Mouse (Mus musculus) heart, embryonic 14.5 days (tissue): ENCODE results near the gene Igfbpl1. TPM values are rescaled to one million over a fixed set of nuclear protein-coding genes. Genes with fewer than 3 reads are reported as not detected.

Experiments
- ATAC-seq: fragments of 200-750 bp; cut with Nextera tagmentation; 2 replicates; pipeline ENCODE4 v1.8.0; 2017; ENCODE audit warnings: low read depth, moderate TSS enrichment; ENCODE audit not compliant: insufficient number of reproducible peaks, insufficient read depth, low FRiP score
- H3K27ac ChIP-seq, 2 experiments: fragments of 200-500 bp in 1 of 2; fragments of 300-500 bp in 1 of 2; sonication (generic) in 1 of 2; replicated peaks in 1 of 2; 2 replicates each; pipeline ENCODE4 v1.5.1; 2012 to 2014; ENCODE audit warnings: low read depth in 2 of 2, low read length in 2 of 2, control low read depth in 1 of 2, mild to moderate bottlenecking in 1 of 2, mixed read lengths in 1 of 2; ENCODE audit not compliant: control insufficient read depth in 1 of 2, insufficient read depth in 1 of 2
- H3K27me3 ChIP-seq: fragments of 300-500 bp; sonication (generic); 2 replicates; pipeline ENCODE4 v1.6.1; 2014; ENCODE audit warnings: mild to moderate bottlenecking, low read length, control low read depth; ENCODE audit not compliant: control insufficient read depth, insufficient read depth
- H3K36me3 ChIP-seq: fragments of 300-500 bp; sonication (generic); 2 replicates; pipeline ENCODE4 v1.6.1; 2014; ENCODE audit warnings: mild to moderate bottlenecking, control low read depth, low read length, mixed read lengths; ENCODE audit not compliant: control insufficient read depth, insufficient read depth
- H3K4me1 ChIP-seq, 2 experiments: fragments of 200-500 bp in 1 of 2; fragments of 300-500 bp in 1 of 2; sonication (generic) in 1 of 2; 2 replicates each; pipeline ENCODE4 v1.6.1; 2012 to 2014; ENCODE audit warnings: low read length in 2 of 2, control low read depth in 1 of 2, mixed read lengths in 1 of 2; ENCODE audit not compliant: control insufficient read depth in 2 of 2, insufficient read depth in 2 of 2
- H3K4me2 ChIP-seq: fragments of 300-500 bp; sonication (generic); 2 replicates; pipeline ENCODE4 v1.6.1; 2014; ENCODE audit warnings: mild to moderate bottlenecking, low read length
- H3K4me3 ChIP-seq, 2 experiments: fragments of 200-500 bp in 1 of 2; fragments of 300-500 bp in 1 of 2; sonication (generic) in 1 of 2; 2 replicates each; pipeline ENCODE4 v1.5.1; 2012 to 2014; ENCODE audit warnings: low read length in 2 of 2, mild to moderate bottlenecking in 2 of 2, control low read depth in 1 of 2, low read depth in 1 of 2, moderate library complexity in 1 of 2; ENCODE audit not compliant: control insufficient read depth in 1 of 2, insufficient read depth in 1 of 2
- H3K9ac ChIP-seq: fragments of 300-500 bp; sonication (generic); 2 replicates; pipeline ENCODE4 v1.6.1; 2014; ENCODE audit warnings: mild to moderate bottlenecking, low read length
- H3K9me3 ChIP-seq: fragments of 300-500 bp; sonication (generic); 2 replicates; pipeline ENCODE4 v1.6.1; 2016; ENCODE audit warnings: low read length, control low read depth; ENCODE audit not compliant: control insufficient read depth
- WGBS: fragments of 180-500 bp; shearing (Covaris S2); extraction: QIAGEN DNeasy Blood & Tissue Kit; methylation state at CpG from one replicate; pipeline ENCODE4 v1.1.7; 2014; 5-methylcytosine and 5-hydroxymethylcytosine counted together
- polyA plus RNA-seq: library from polyadenylated mRNA; unstranded; fragments of >200 nt; fragmentation: Nextera tagmentation; extraction: Ambion mirVana; gene quantifications from 2 replicates; pipeline ENCODE4 v1.2.1, GENCODE M21; 2014

Igfbpl1 gene
- polyA plus RNA-seq, 1 experiment from 2014 or later, result 5.9 TPM

GRCm38 (mm10) chr4:45833461-45833860 lies 6.7 kb upstream of the Igfbpl1 start:
- ATAC-seq, result no peak
- H3K9ac ChIP-seq, result no peak overlapping the region
- WGBS, result 57% methylated on average over 5 of the region's 5 CpGs

GRCm38 (mm10) chr4:45831996-45832395 lies 5.3 kb upstream of the Igfbpl1 start:
- no peak for ATAC-seq
- H3K9ac ChIP-seq, result no peak overlapping the region
- 83% methylated on average over 7 of the region's 7 CpGs for WGBS
- no peaks in the 10 kb centered on the region for H3K9me3 ChIP-seq
- peaks cover 29% of the 10 kb centered on the region for H3K27me3 ChIP-seq
- H3K4me1 ChIP-seq, result no peaks in the 10 kb centered on the region
- no peak overlapping the region for H3K27ac ChIP-seq
- no peaks in the 10 kb centered on the region for H3K36me3 ChIP-seq
- H3K4me3 ChIP-seq, result no peak overlapping the region
- H3K4me2 ChIP-seq, result no peak overlapping the region

More at GRCm38 (mm10) chr4:45833461-45833860, 6.7 kb upstream of the Igfbpl1 start:
- Histone ChIP-seq H3K36me3 (no peaks in the 10 kb centered on the region), H3K9me3 (no peaks in the 10 kb centered on the region), H3K27ac (no peak overlapping the region), H3K4me2 (no peak overlapping the region), H3K4me1 (no peaks in the 10 kb centered on the region), H3K4me3 (no peak overlapping the region), H3K27me3 (peaks cover 15% of the 10 kb centered on the region)

- Histone ChIP-seq H3K27me3 (peaks cover 47% of the 10 kb centered on the region), H3K4me1 (peaks cover 1 to 4% of the 10 kb centered on the region in 2 experiments; a peak in 1 of 4 replicates), H3K9me3 (no peaks in the 10 kb centered on the region), H3K27ac (no peak overlapping the region), H3K9ac (no peak overlapping the region), H3K4me2 (no peak overlapping the region), H3K36me3 (no peaks in the 10 kb centered on the region), H3K4me3 (no peak overlapping the region)
- no peak for ATAC-seq
- WGBS, result 70% methylated on average over 13 of the region's 13 CpGs
Measured at GRCm38 (mm10) chr4:45829907-45830759, 3.4 kb upstream of the Igfbpl1 start.

GRCm38 (mm10) chr4:45824761-45825556 lies 1.8 kb downstream of the Igfbpl1 start:
- ATAC-seq, result no peak
- Histone ChIP-seq H3K36me3 (no peaks in the 10 kb centered on the region), H3K27me3 (peaks cover 67% of the 10 kb centered on the region), H3K4me3 (no peak overlapping the region), H3K9me3 (no peaks in the 10 kb centered on the region), H3K4me1 (peaks cover 30 to 37% of the 10 kb centered on the region in 2 experiments), H3K4me2 (peak overlapping the region; percentile 31; the same call in 1 of the 2 replicates), H3K27ac (0 out of 4 replicates have a peak overlapping the region, but pooled peaks of 1 of the 2 experiments have one; percentile 1), H3K9ac (peak overlapping the region; percentile 44; the same call in 1 of the 2 replicates)
- WGBS, result 30% methylated on average over 14 of the region's 14 CpGs

GRCm38 (mm10) chr4:45824049-45824760 lies 2.5 kb downstream of the Igfbpl1 start:
- H3K4me3 ChIP-seq, result no peak overlapping the region
- WGBS, result 12% methylated on average over 10 of the region's 10 CpGs
- H3K36me3 ChIP-seq, result no peaks in the 10 kb centered on the region
- H3K9ac ChIP-seq, result 0 out of 2 replicates have a peak overlapping the region, but pooled peaks have one; percentile 11
- H3K4me2 ChIP-seq, result peak overlapping the region; percentile 23; the same call in 1 of the 2 replicates
- peaks cover 37 to 45% of the 10 kb centered on the region in 2 experiments for H3K4me1 ChIP-seq
- ATAC-seq, result no peak
- no peak overlapping the region for H3K27ac ChIP-seq
- H3K9me3 ChIP-seq, result no peaks in the 10 kb centered on the region
- H3K27me3 ChIP-seq, result peaks cover 61% of the 10 kb centered on the region

- ATAC-seq, result no peak
- Histone ChIP-seq H3K27me3 (peaks cover 52% of the 10 kb centered on the region), H3K4me2 (no peak overlapping the region), H3K4me1 (peaks cover 47 to 53% of the 10 kb centered on the region in 2 experiments), H3K9ac (peak overlapping the region; percentile 35; the same call in 1 of the 2 replicates), H3K36me3 (no peaks in the 10 kb centered on the region), H3K4me3 (no peak overlapping the region), H3K9me3 (no peaks in the 10 kb centered on the region), H3K27ac (no peak overlapping the region)
- WGBS, result 34% methylated on average over 11 of the region's 11 CpGs
Measured at GRCm38 (mm10) chr4:45822781-45823575, 3.7 kb downstream of the Igfbpl1 start.
